Mouse (Mus musculus) forebrain, embryonic 15.5 days (tissue): ENCODE measurements around the gene Slc6a9. TPM values are rescaled to one million over a fixed set of nuclear protein-coding genes. Genes with fewer than 3 reads are reported as not detected.
A peak's percentile ranks its signal among the peaks of the same experiment; 100 is the strongest.

Experiments
- ATAC-seq: fragments of 200-750 bp; cut with Nextera tagmentation; replicated peaks from 2 replicates; pipeline ENCODE4 v1.8.0; 2017; ENCODE audit warnings: mild to moderate bottlenecking, moderate TSS enrichment, moderate library complexity
- H3K27ac ChIP-seq: fragments of 300-500 bp; sonication (generic); replicated peaks from 2 replicates; pipeline ENCODE4 v1.5.1; 2015; ENCODE audit warnings: mild to moderate bottlenecking, inconsistent platforms
- H3K27me3 ChIP-seq: fragments of 300-500 bp; sonication (generic); 2 replicates; pipeline ENCODE4 v1.6.1; 2015; ENCODE audit warnings: inconsistent platforms
- H3K36me3 ChIP-seq: fragments of 300-500 bp; sonication (generic); 2 replicates; pipeline ENCODE4 v1.6.1; 2015; ENCODE audit warnings: mild to moderate bottlenecking, inconsistent platforms
- H3K4me1 ChIP-seq: fragments of 300-500 bp; sonication (generic); 2 replicates; pipeline ENCODE4 v1.6.1; 2015; ENCODE audit warnings: inconsistent platforms
- H3K4me2 ChIP-seq: fragments of 300-500 bp; sonication (generic); replicated peaks from 2 replicates; pipeline ENCODE4 v1.6.1; 2015; ENCODE audit warnings: mild to moderate bottlenecking, inconsistent platforms
- H3K4me3 ChIP-seq: fragments of 300-500 bp; sonication (generic); 2 replicates; pipeline ENCODE4 v1.5.1; 2015; ENCODE audit warnings: mild to moderate bottlenecking, inconsistent platforms
- H3K9ac ChIP-seq: fragments of 300-500 bp; sonication (generic); replicated peaks from 2 replicates; pipeline ENCODE4 v1.6.1; 2015; ENCODE audit warnings: mild to moderate bottlenecking, inconsistent platforms
- H3K9me3 ChIP-seq: fragments of 300-500 bp; sonication (generic); 2 replicates; pipeline ENCODE4 v1.6.1; 2016; ENCODE audit warnings: inconsistent platforms
- WGBS: fragments of 180-500 bp; shearing (Covaris S2); methylation state at CpG from one replicate; pipeline ENCODE4 v1.1.7; 2015; ENCODE audit warnings: mixed read lengths; 5-methylcytosine and 5-hydroxymethylcytosine counted together
- polyA plus RNA-seq: library from polyadenylated mRNA; unstranded; fragments of >200 nt; fragmentation: Nextera tagmentation; extraction: Ambion mirVana; gene quantifications from 2 replicates; pipeline ENCODE4 v1.2.1, GENCODE M21; 2015

Gene Slc6a9
- polyA plus RNA-seq, 1 experiment from 2014 or later, result 11.3 TPM

- Histone ChIP-seq H3K4me2 (no peak overlapping the region), H3K27ac (no peak overlapping the region), H3K27me3 (no peaks in the 10 kb centered on the region), H3K4me1 (peaks cover 54% of the 10 kb centered on the region), H3K36me3 (peaks cover 28% of the 10 kb centered on the region), H3K9me3 (no peaks in the 10 kb centered on the region), H3K9ac (no peak overlapping the region), H3K4me3 (no peak overlapping the region)
- 94% methylated on average over 10 of the region's 10 CpGs for WGBS
- ATAC-seq, result no peak
These were observed 50.8 kb downstream of the Slc6a9 start for GRCm38 (mm10) chr4:117885093-117885492.

GRCm38 (mm10) chr4:117885994-117886393, 51.7 kb downstream of the Slc6a9 start:
- H3K4me1 ChIP-seq, result peaks cover 53% of the 10 kb centered on the region
- no peaks in the 10 kb centered on the region for H3K27me3 ChIP-seq
- peak overlapping the region; percentile 97 for H3K4me3 ChIP-seq
- H3K27ac ChIP-seq, result no peak overlapping the region
- H3K4me2 ChIP-seq, result peak overlapping the region; percentile 91
- peaks cover 26% of the 10 kb centered on the region for H3K36me3 ChIP-seq
- peak overlapping the region; percentile 98; the same call in 1 of the 2 replicates for H3K9ac ChIP-seq
- no peak for ATAC-seq
- no peaks in the 10 kb centered on the region for H3K9me3 ChIP-seq
- 86% methylated on average over 9 of the region's 9 CpGs for WGBS

- H3K36me3 ChIP-seq, result peaks cover 26% of the 10 kb centered on the region
- no peak for ATAC-seq
- peaks cover 53% of the 10 kb centered on the region for H3K4me1 ChIP-seq
- peak overlapping the region; percentile 65; the same call in 1 of the 2 replicates for H3K27ac ChIP-seq
- no peaks in the 10 kb centered on the region for H3K9me3 ChIP-seq
- peak overlapping the region; percentile 97 for H3K4me3 ChIP-seq
- peak overlapping the region; percentile 91 for H3K4me2 ChIP-seq
- H3K27me3 ChIP-seq, result no peaks in the 10 kb centered on the region
- peak overlapping the region; percentile 98 for H3K9ac ChIP-seq
- 2% methylated on average over 24 of the region's 24 CpGs for WGBS
These were observed 52.3 kb downstream of the Slc6a9 start for GRCm38 (mm10) chr4:117886644-117887043.

GRCm38 (mm10) chr4:117887133-117887532, 52.8 kb downstream of the Slc6a9 start, which contains the start of gene Atp6v0b:
Atp6v0b (minus strand) TSS chr4:117887333.
- no peaks in the 10 kb centered on the region for H3K27me3 ChIP-seq
- peak within 1 kb of the TSS; percentile 97 for H3K4me3 ChIP-seq
- ATAC-seq, result peak; percentile 83
- no peaks in the 10 kb centered on the region for H3K9me3 ChIP-seq
- under 1% methylated on average over 37 of the region's 37 CpGs for WGBS
- H3K4me1 ChIP-seq, result peaks cover 50% of the 10 kb centered on the region
- peaks cover 26% of the 10 kb centered on the region for H3K36me3 ChIP-seq
- H3K27ac ChIP-seq, result peak within 1 kb of the TSS; percentile 65
- H3K4me2 ChIP-seq, result peak within 1 kb of the TSS; percentile 91
- H3K9ac ChIP-seq, result peak within 1 kb of the TSS; percentile 98

- peaks cover 46% of the 10 kb centered on the region for H3K4me1 ChIP-seq
These were observed 53.6 kb downstream of the Slc6a9 start for GRCm38 (mm10) chr4:117887920-117888319.

GRCm38 (mm10) chr4:117889471-117889870, 55.2 kb downstream of the Slc6a9 start:
- Histone ChIP-seq H3K4me2 (no peak overlapping the region), H3K27ac (no peak overlapping the region), H3K4me3 (no peak overlapping the region), H3K36me3 (peaks cover 27% of the 10 kb centered on the region), H3K9me3 (no peaks in the 10 kb centered on the region), H3K4me1 (peaks cover 35% of the 10 kb centered on the region), H3K27me3 (no peaks in the 10 kb centered on the region), H3K9ac (no peak overlapping the region)
- 94% methylated on average over 15 of the region's 15 CpGs for WGBS
- no peak for ATAC-seq

More at GRCm38 (mm10) chr4:117887920-117888319, 53.6 kb downstream of the Slc6a9 start:
- no peaks in the 10 kb centered on the region for H3K27me3 ChIP-seq
- no peaks in the 10 kb centered on the region for H3K9me3 ChIP-seq
- ATAC-seq, result no peak
- 77% methylated on average over 2 of the region's 2 CpGs for WGBS
- peaks cover 26% of the 10 kb centered on the region for H3K36me3 ChIP-seq
- H3K4me2 ChIP-seq, result peak overlapping the region; percentile 91; the same call in 1 of the 2 replicates
- H3K27ac ChIP-seq, result no peak overlapping the region
- H3K9ac ChIP-seq, result no peak overlapping the region
- peak overlapping the region; percentile 97; the same call in 1 of the 2 replicates for H3K4me3 ChIP-seq

- Histone ChIP-seq H3K4me2 (no peak overlapping the region), H3K9ac (no peak overlapping the region), H3K4me1 (peaks cover 32% of the 10 kb centered on the region), H3K27ac (no peak overlapping the region), H3K4me3 (no peak overlapping the region), H3K27me3 (no peaks in the 10 kb centered on the region), H3K36me3 (peaks cover 26% of the 10 kb centered on the region), H3K9me3 (no peaks in the 10 kb centered on the region)
- 91% methylated on average over 14 of the region's 14 CpGs for WGBS
- no peak for ATAC-seq
These were observed 55.7 kb downstream of the Slc6a9 start for GRCm38 (mm10) chr4:117890031-117890430.

- H3K9ac ChIP-seq, result no peak overlapping the region
- no peak for ATAC-seq
- WGBS, result 59% methylated on average over 8 of the region's 8 CpGs
- peaks cover 26% of the 10 kb centered on the region for H3K36me3 ChIP-seq
- peak overlapping the region; percentile 77; the same call in 1 of the 2 replicates for H3K4me3 ChIP-seq
- no peaks in the 10 kb centered on the region for H3K9me3 ChIP-seq
- peak overlapping the region; percentile 92 for H3K4me2 ChIP-seq
- no peaks in the 10 kb centered on the region for H3K27me3 ChIP-seq
- H3K27ac ChIP-seq, result no peak overlapping the region
- peaks cover 30% of the 10 kb centered on the region for H3K4me1 ChIP-seq
These were observed 56.4 kb downstream of the Slc6a9 start for GRCm38 (mm10) chr4:117890750-117891149.

- H3K4me2 ChIP-seq, result peak within 1 kb of the TSS; percentile 92
- 0% methylated on average over 21 of the region's 21 CpGs for WGBS
- ATAC-seq, result peak; percentile 89
- no peak within 1 kb of the TSS for H3K27ac ChIP-seq
- H3K4me3 ChIP-seq, result peak within 1 kb of the TSS; percentile 77
- peaks cover 34% of the 10 kb centered on the region for H3K36me3 ChIP-seq
- H3K27me3 ChIP-seq, result no peaks in the 10 kb centered on the region
- peaks cover 20% of the 10 kb centered on the region for H3K4me1 ChIP-seq
- no peaks in the 10 kb centered on the region for H3K9me3 ChIP-seq
- H3K9ac ChIP-seq, result peak within 1 kb of the TSS; percentile 51
These were observed 57.4 kb downstream of the Slc6a9 start, which contains the start of gene Dph2 for GRCm38 (mm10) chr4:117891738-117892161. Dph2 (minus strand) TSS chr4:117892032.

GRCm38 (mm10) chr4:117893376-117893775, 59.1 kb downstream of the Slc6a9 start:
- H3K4me1 ChIP-seq, result peaks cover 16% of the 10 kb centered on the region

GRCm38 (mm10) chr4:117894601-117895000, 60.3 kb downstream of the Slc6a9 start:
- Histone ChIP-seq H3K27me3 (no peaks in the 10 kb centered on the region), H3K4me3 (no peak overlapping the region), H3K9me3 (no peaks in the 10 kb centered on the region), H3K9ac (no peak overlapping the region), H3K4me2 (no peak overlapping the region), H3K36me3 (peaks cover 56% of the 10 kb centered on the region), H3K27ac (no peak overlapping the region), H3K4me1 (peaks cover 16% of the 10 kb centered on the region)
- no peak for ATAC-seq
- 92% methylated on average over 8 of the region's 8 CpGs for WGBS

More at GRCm38 (mm10) chr4:117893376-117893775, 59.1 kb downstream of the Slc6a9 start:
- no peak for ATAC-seq
- H3K4me2 ChIP-seq, result no peak overlapping the region
- H3K27me3 ChIP-seq, result no peaks in the 10 kb centered on the region
- H3K36me3 ChIP-seq, result peaks cover 49% of the 10 kb centered on the region
- no peak overlapping the region for H3K9ac ChIP-seq
- no peak overlapping the region for H3K4me3 ChIP-seq
- H3K9me3 ChIP-seq, result no peaks in the 10 kb centered on the region
- WGBS, result 23% methylated on average over 9 of the region's 9 CpGs
- H3K27ac ChIP-seq, result no peak overlapping the region

- Histone ChIP-seq H3K27me3 (no peaks in the 10 kb centered on the region), H3K4me2 (no peak overlapping the region), H3K9ac (no peak overlapping the region), H3K4me1 (peaks cover 16% of the 10 kb centered on the region), H3K27ac (no peak overlapping the region), H3K36me3 (peaks cover 61% of the 10 kb centered on the region), H3K4me3 (no peak overlapping the region), H3K9me3 (no peaks in the 10 kb centered on the region)
- 83% methylated on average over 7 of the region's 7 CpGs for WGBS
- no peak for ATAC-seq
These were observed 61.0 kb downstream of the Slc6a9 start for GRCm38 (mm10) chr4:117895339-117895738.

- Histone ChIP-seq H3K4me1 (peaks cover 9% of the 10 kb centered on the region), H3K4me3 (no peak overlapping the region), H3K27ac (no peak overlapping the region), H3K9ac (no peak overlapping the region), H3K4me2 (no peak overlapping the region), H3K27me3 (no peaks in the 10 kb centered on the region), H3K36me3 (peaks cover 68% of the 10 kb centered on the region), H3K9me3 (no peaks in the 10 kb centered on the region)
- no peak for ATAC-seq
- WGBS, result 97% methylated on average over 6 of the region's 6 CpGs
These were observed 61.7 kb downstream of the Slc6a9 start for GRCm38 (mm10) chr4:117896031-117896430.
